Mouse (Mus musculus): ENCODE measurements at regions not wholly inside any gene's neighbourhood (a gene's known extent, or its start where the extent isn't known, plus 50 kb on each side); places are given as distances from the start of the nearest gene placed in this dataset. TPM values are rescaled to one million over a fixed set of nuclear protein-coding genes. Genes with fewer than 3 reads are reported as not detected.
A peak's percentile ranks its signal among the peaks of the same experiment; 100 is the strongest.

MicroRNAs encoded in the stretch of these regions (microRNA counts, 519-probe panel; counts per million panel counts)
- microRNA mmu-miR-221, result 947 counts per million, percentile 1 among the panel's probes with 10 or more counts
- microRNA mmu-miR-222, result not detected

Small RNA genes in the stretch of these regions (microRNA-seq; reads per million reads assigned to microRNA genes)
- gene Mir221 (187 reads per million, percentile 62 among the genes with 10 or more reads in this experiment), gene Mir222 (102 reads per million, percentile 56 among the genes with 10 or more reads in this experiment)
